Comparison of ENCODE assay signal across 20 mouse cellular contexts in genomic region chr16:45659596-45659995, GRCm38 (mm10). TPM values are rescaled to one million over a fixed set of nuclear protein-coding genes. Genes with fewer than 3 reads are reported as not detected.
DNase-seq lines count a peak whose midpoint lies in the region; ATAC-seq and TF ChIP-seq lines count a peak whose summit lies in the region.
"Had no signal": no experiment of that assay in that cellular context is flagged by ENCODE, and none has a peak within 500 bp of the region (broad histone marks: within the 10 kb centered on the region; RNA-seq: fewer than 3 reads in every experiment).

No protein-coding gene starts in this region.

- intact Hi-C loops in left cerebral cortex, postnatal 10 days (cut with DNase I), result no loop called here

- peak; percentile 34 for DNase-seq in cerebellum, adult 11 months
- no peak for DNase-seq in cerebellum, postnatal 4 days (ENCODE audit: low spot score in 2 of 2)
- DNase-seq in left cerebral cortex, adult 18-20 months (ENCODE audit: low spot score in 2 of 2), result peak; percentile 58 to 59
- no peak for DNase-seq in left cerebral cortex, postnatal 10 days (ENCODE audit: extremely low spot score in 1 of 2, low spot score in 2 of 2)
- DNase-seq in cerebellum, postnatal 36 days, result peak; percentile 31 to 46
- peak; percentile 14 to 65 for DNase-seq in right cerebral cortex, postnatal 36 days (ENCODE audit: low spot score in 2 of 2)
- DNase-seq in lung, adult 2 months, result no peak
- DNase-seq: adrenal gland, postnatal 25 days; kidney, adult 9 months had no signal

- no peak for TF ChIP-seq CTCF in lung, adult 2 months (IDR thresholded peaks at IDR 0.05; ENCODE audit: insufficient read depth, low read length)

- no peak overlapping the region for H3K9ac ChIP-seq in kidney, embryonic 14.5 days (ENCODE audit: low read depth, low read length)
- H3K9ac ChIP-seq: heart, embryonic 15.5 days; lung, embryonic 15.5 days; midbrain, embryonic 15.5 days had no signal

- no peak overlapping the region for H3K27ac ChIP-seq in kidney, embryonic 14.5 days (ENCODE audit: low read depth, low read length)
- H3K27ac ChIP-seq: heart, embryonic 15.5 days; hindbrain, embryonic 10.5 days; lung, embryonic 15.5 days; midbrain, embryonic 15.5 days had no signal

- H3K27me3 ChIP-seq in kidney, embryonic 14.5 days (ENCODE audit: control insufficient read depth, insufficient read depth, low read length), result 0 out of 2 replicates have a peak, but pooled peaks cover under 1% of the 10 kb centered on the region
- H3K27me3 ChIP-seq: CH12.LX; lung, embryonic 15.5 days had no signal

- no peak for ATAC-seq in kidney, embryonic 14.5 days (ENCODE audit: low FRiP score, low TSS enrichment)
- ATAC-seq: activated CD4-positive, CD25-positive, alpha-beta regulatory T cell, adult 4 months; inflammation-experienced regulatory T-cells, adult 6 months; midbrain, embryonic 15.5 days had no signal

- no peaks in the 10 kb centered on the region for H3K36me3 ChIP-seq in kidney, embryonic 14.5 days (ENCODE audit: control insufficient read depth, insufficient read depth, low read length)
- H3K36me3 ChIP-seq: heart, embryonic 15.5 days; hindbrain, embryonic 10.5 days; lung, embryonic 15.5 days; midbrain, embryonic 15.5 days had no signal

- 91% methylated on average over 4 of the region's 4 CpGs for WGBS in kidney, embryonic 14.5 days
- 79% methylated on average over 4 of the region's 4 CpGs for WGBS in lung, adult 2 months

- no peak for TF ChIP-seq POLR2A in lung, adult 2 months (IDR thresholded peaks at IDR 0.05; ENCODE audit: borderline replicate concordance, extremely low read depth, low read depth, low read length)

- H3K4me1 ChIP-seq in kidney, embryonic 14.5 days (ENCODE audit: control insufficient read depth, insufficient read depth, low read length), result no peaks in the 10 kb centered on the region
- H3K4me1 ChIP-seq in lung, adult 2 months (ENCODE audit: control insufficient read depth, insufficient read depth, low read length), result no peaks in the 10 kb centered on the region
- H3K4me1 ChIP-seq: heart, embryonic 15.5 days; hindbrain, embryonic 10.5 days; lung, embryonic 15.5 days; midbrain, embryonic 15.5 days had no signal

- no peak overlapping the region for H3K4me2 ChIP-seq in kidney, embryonic 14.5 days (replicated peaks; ENCODE audit: low read depth, low read length)
- H3K4me2 ChIP-seq: heart, embryonic 15.5 days; lung, embryonic 15.5 days; midbrain, embryonic 15.5 days had no signal

- H3K9me3 ChIP-seq in kidney, embryonic 14.5 days (ENCODE audit: control insufficient read depth, low read length), result no peaks in the 10 kb centered on the region
- H3K9me3 ChIP-seq: heart, embryonic 15.5 days; hindbrain, embryonic 10.5 days; lung, embryonic 15.5 days; midbrain, embryonic 15.5 days had no signal

- no peak overlapping the region for H3K4me3 ChIP-seq in kidney, embryonic 14.5 days (ENCODE audit: low read length)
- H3K4me3 ChIP-seq in lung, adult 2 months (replicated peaks; ENCODE audit: extremely low read depth, low read depth, low read length), result no peak overlapping the region
- H3K4me3 ChIP-seq: heart, embryonic 15.5 days; hindbrain, embryonic 10.5 days; lung, embryonic 15.5 days; midbrain, embryonic 15.5 days had no signal

RNA-seq across cellular contexts. Expression of gene BC016579, which starts 5.7 kb away (rescaled TPM):
- under 1 TPM in 1 of 2 experiments, not detected in 1; 0.26 TPM for total RNA-seq in left cerebral cortex, adult 18-20 months (2021)
- under 1 TPM; 0.15 to 0.20 TPM for total RNA-seq in left cerebral cortex, postnatal 10 days (2021)
- 0.16 and 0.31 TPM in 2 replicates for polyA plus RNA-seq in kidney, embryonic 14.5 days (2014; fragmentation: Nextera tagmentation; extraction: Ambion mirVana)
- 0.05 and 0.17 TPM in 2 replicates for polyA plus RNA-seq in lung, adult 2 months (2012; rRNA removed)
- total RNA-seq: CH12.LX; gastrocnemius, postnatal 4 days had no signal
- polyA plus RNA-seq: activated CD4-positive, CD25-positive, alpha-beta regulatory T cell, adult 4 months; heart, embryonic 15.5 days; hindbrain, embryonic 10.5 days; inflammation-experienced regulatory T-cells, adult 6 months; liver, adult 2 months; midbrain, embryonic 15.5 days had no signal

RNA-seq across cellular contexts. Expression of gene Tmprss7, which starts 33.9 kb away (rescaled TPM):
- total RNA-seq in left cerebral cortex, adult 18-20 months (2021), result 1 to 10 TPM; 1.5 to 2.7 TPM
- total RNA-seq in left cerebral cortex, postnatal 10 days (2021), result 10 to 100 TPM in 1 of 2 experiments, 1 to 10 TPM in 1; 9.7 to 10.9 TPM
- polyA plus RNA-seq in kidney, embryonic 14.5 days (2014; fragmentation: Nextera tagmentation; extraction: Ambion mirVana), result not detected in 2 replicates
- polyA plus RNA-seq in lung, adult 2 months (2012; rRNA removed), result 0.06 TPM in 1 of 2 replicates, not detected in the other
- total RNA-seq: CH12.LX; gastrocnemius, postnatal 4 days had no signal
- polyA plus RNA-seq: activated CD4-positive, CD25-positive, alpha-beta regulatory T cell, adult 4 months; heart, embryonic 15.5 days; inflammation-experienced regulatory T-cells, adult 6 months had no signal

RNA-seq across cellular contexts. Expression of gene Gcsam, which starts 49.4 kb away (rescaled TPM):
- not detected for total RNA-seq in left cerebral cortex, adult 18-20 months (2021)
- not detected for total RNA-seq in left cerebral cortex, postnatal 10 days (2021)
- 0.07 and 0.19 TPM in 2 replicates for polyA plus RNA-seq in kidney, embryonic 14.5 days (2014; fragmentation: Nextera tagmentation; extraction: Ambion mirVana)
- 0.30 and 0.41 TPM in 2 replicates for polyA plus RNA-seq in lung, adult 2 months (2012; rRNA removed)
- total RNA-seq: adrenal gland, postnatal 25 days; CH12.LX; layer of hippocampus, adult 8-10 months had no signal
- polyA plus RNA-seq: midbrain, embryonic 15.5 days had no signal

Comparison
In these comparisons a context has a peak if more than half of its experiments do, and no peak if none do; other contexts are left out.
1. DNase-seq: peak in cerebellum, adult 11 months (single experiment), left cerebral cortex, adult 18-20 months (2 of 2), cerebellum, postnatal 36 days (2 of 2) and right cerebral cortex, postnatal 36 days (2 of 2); none in cerebellum, postnatal 4 days (0 of 2), left cerebral cortex, postnatal 10 days (0 of 2) and lung, adult 2 months (single experiment).